Mouse (Mus musculus): ENCODE measurements around the gene Tmem41b. TPM values are rescaled to one million over a fixed set of nuclear protein-coding genes. Genes with fewer than 3 reads are reported as not detected.

Gene Tmem41b
- total and polyA plus RNA-seq, 3 experiments = 22.7 to 105 (median 68.5) TPM

GRCm38 (mm10) chr7:110005976-110006375 lies 19.2 kb upstream of the Tmem41b start:
- no peak for DNase-seq (ENCODE audit: low spot score)
- Histone ChIP-seq H3K4me3 (ENCODE audit: low read depth, low read length) (no peak overlapping the region), H3K9me3 (replicated peaks) (no peaks in the 10 kb centered on the region), H3K4me1 (ENCODE audit: insufficient read depth, low read depth, low read length) (peaks cover 28% of the 10 kb centered on the region), H3K27me3 (ENCODE audit: insufficient read depth, low read length) (peaks cover 15% of the 10 kb centered on the region), H3K36me3 (replicated peaks) (no peaks in the 10 kb centered on the region)
- peak; percentile 57 for ATAC-seq (ENCODE audit: extremely low read depth, insufficient number of reproducible peaks, low FRiP score, poor library complexity, severe bottlenecking)
- TF ChIP-seq GATA1 (IDR thresholded peaks at IDR 0.05; ENCODE audit: borderline replicate concordance, low read length) (no peak), GATA2 (IDR thresholded peaks at IDR 0.05; ENCODE audit: borderline replicate concordance, low read depth, low read length) (no peak), POLR2AphosphoS5 (IDR thresholded peaks at IDR 0.05; ENCODE audit: insufficient replicate concordance, low read depth, low read length) (no peak), TAL1 (conservative IDR thresholded peaks at IDR 0.05; ENCODE audit: low read depth, low read length) (no peak), CTCF (IDR thresholded peaks at IDR 0.05; ENCODE audit: low read depth, low read length) (no peak)

GRCm38 (mm10) chr7:110002968-110003367 lies 16.2 kb upstream of the Tmem41b start:
- TF ChIP-seq GATA1 (IDR thresholded peaks at IDR 0.05; ENCODE audit: borderline replicate concordance, low read length) = no peak
- no peak for TF ChIP-seq TAL1 (conservative IDR thresholded peaks at IDR 0.05; ENCODE audit: low read depth, low read length)
- TF ChIP-seq CTCF (IDR thresholded peaks at IDR 0.05; ENCODE audit: low read depth, low read length) = no peak
- no peak for TF ChIP-seq GATA2 (IDR thresholded peaks at IDR 0.05; ENCODE audit: borderline replicate concordance, low read depth, low read length)
- no peak for TF ChIP-seq POLR2AphosphoS5 (IDR thresholded peaks at IDR 0.05; ENCODE audit: insufficient replicate concordance, low read depth, low read length)
- no peak for ATAC-seq (ENCODE audit: extremely low read depth, insufficient number of reproducible peaks, low FRiP score, poor library complexity, severe bottlenecking)
- Histone ChIP-seq H3K36me3 (replicated peaks) (no peaks in the 10 kb centered on the region), H3K9me3 (replicated peaks) (no peaks in the 10 kb centered on the region), H3K4me3 (ENCODE audit: low read depth, low read length) (no peak overlapping the region), H3K27me3 (ENCODE audit: insufficient read depth, low read length) (peaks cover 31% of the 10 kb centered on the region), H3K4me1 (ENCODE audit: insufficient read depth, low read depth, low read length) (peaks cover 18% of the 10 kb centered on the region)
- DNase-seq (ENCODE audit: low spot score) = no peak

GRCm38 (mm10) chr7:110002092-110002491 lies 15.4 kb upstream of the Tmem41b start:
- ATAC-seq (ENCODE audit: extremely low read depth, insufficient number of reproducible peaks, low FRiP score, poor library complexity, severe bottlenecking) (no peak), DNase-seq (ENCODE audit: low spot score) (no peak)
- no peak overlapping the region for H3K4me3 ChIP-seq (ENCODE audit: low read depth, low read length)
- TF ChIP-seq TAL1 (conservative IDR thresholded peaks at IDR 0.05; ENCODE audit: low read depth, low read length) (no peak), GATA1 (IDR thresholded peaks at IDR 0.05; ENCODE audit: borderline replicate concordance, low read length) (no peak), GATA2 (IDR thresholded peaks at IDR 0.05; ENCODE audit: borderline replicate concordance, low read depth, low read length) (no peak), CTCF (IDR thresholded peaks at IDR 0.05; ENCODE audit: low read depth, low read length) (no peak), POLR2AphosphoS5 (IDR thresholded peaks at IDR 0.05; ENCODE audit: insufficient replicate concordance, low read depth, low read length) (no peak)
- no peaks in the 10 kb centered on the region for H3K36me3 ChIP-seq (replicated peaks)
- H3K4me1 ChIP-seq (ENCODE audit: insufficient read depth, low read depth, low read length) = peaks cover 16% of the 10 kb centered on the region
- H3K27me3 ChIP-seq (ENCODE audit: insufficient read depth, low read length) = peaks cover 39% of the 10 kb centered on the region
- H3K9me3 ChIP-seq (replicated peaks) = no peaks in the 10 kb centered on the region

- Histone ChIP-seq H3K4me1 (ENCODE audit: insufficient read depth, low read depth, low read length) (peaks cover 3% of the 10 kb centered on the region; the same call in 1 of the 2 replicates), H3K27me3 (ENCODE audit: insufficient read depth, low read length) (peaks cover 57% of the 10 kb centered on the region), H3K36me3 (replicated peaks) (no peaks in the 10 kb centered on the region), H3K9me3 (replicated peaks) (no peaks in the 10 kb centered on the region), H3K4me3 (ENCODE audit: low read depth, low read length) (no peak overlapping the region)
- DNase-seq (ENCODE audit: low spot score) (no peak), ATAC-seq (ENCODE audit: extremely low read depth, insufficient number of reproducible peaks, low FRiP score, poor library complexity, severe bottlenecking) (no peak)
- TF ChIP-seq GATA1 (IDR thresholded peaks at IDR 0.05; ENCODE audit: borderline replicate concordance, low read length) (no peak), TAL1 (conservative IDR thresholded peaks at IDR 0.05; ENCODE audit: low read depth, low read length) (no peak)
These were observed 11.7 kb upstream of the Tmem41b start for GRCm38 (mm10) chr7:109998388-109998787.

- no peak for TF ChIP-seq TAL1 (conservative IDR thresholded peaks at IDR 0.05; ENCODE audit: low read depth, low read length)
- no peak for TF ChIP-seq CTCF (IDR thresholded peaks at IDR 0.05; ENCODE audit: low read depth, low read length)
- no peak for TF ChIP-seq GATA2 (IDR thresholded peaks at IDR 0.05; ENCODE audit: borderline replicate concordance, low read depth, low read length)
- TF ChIP-seq GATA1 (IDR thresholded peaks at IDR 0.05; ENCODE audit: borderline replicate concordance, low read length) = no peak
- no peak for TF ChIP-seq POLR2AphosphoS5 (IDR thresholded peaks at IDR 0.05; ENCODE audit: insufficient replicate concordance, low read depth, low read length)
- no peaks in the 10 kb centered on the region for H3K36me3 ChIP-seq (replicated peaks)
- peaks cover 45% of the 10 kb centered on the region for H3K27me3 ChIP-seq (ENCODE audit: insufficient read depth, low read length)
- H3K4me3 ChIP-seq (ENCODE audit: low read depth, low read length) = no peak overlapping the region
- DNase-seq (ENCODE audit: low spot score) (no peak), ATAC-seq (ENCODE audit: extremely low read depth, insufficient number of reproducible peaks, low FRiP score, poor library complexity, severe bottlenecking) (no peak)
- H3K4me1 ChIP-seq (ENCODE audit: insufficient read depth, low read depth, low read length) = peaks cover 8% of the 10 kb centered on the region
- H3K9me3 ChIP-seq (replicated peaks) = no peaks in the 10 kb centered on the region
These were observed 6.6 kb upstream of the Tmem41b start for GRCm38 (mm10) chr7:109993157-109993959.

- DNase-seq (ENCODE audit: low spot score) (no peak), ATAC-seq (ENCODE audit: extremely low read depth, insufficient number of reproducible peaks, low FRiP score, poor library complexity, severe bottlenecking) (no peak)
- H3K9me3 ChIP-seq (replicated peaks) = no peaks in the 10 kb centered on the region
- TF ChIP-seq GATA2 (IDR thresholded peaks at IDR 0.05; ENCODE audit: borderline replicate concordance, low read depth, low read length) (no peak), POLR2AphosphoS5 (IDR thresholded peaks at IDR 0.05; ENCODE audit: insufficient replicate concordance, low read depth, low read length) (no peak), GATA1 (IDR thresholded peaks at IDR 0.05; ENCODE audit: borderline replicate concordance, low read length) (no peak), TAL1 (conservative IDR thresholded peaks at IDR 0.05; ENCODE audit: low read depth, low read length) (no peak), CTCF (IDR thresholded peaks at IDR 0.05; ENCODE audit: low read depth, low read length) (no peak)
- no peaks in the 10 kb centered on the region for H3K36me3 ChIP-seq (replicated peaks)
- peaks cover 11% of the 10 kb centered on the region for H3K4me1 ChIP-seq (ENCODE audit: insufficient read depth, low read depth, low read length)
- peaks cover 27% of the 10 kb centered on the region for H3K27me3 ChIP-seq (ENCODE audit: insufficient read depth, low read length)
- H3K4me3 ChIP-seq (ENCODE audit: low read depth, low read length) = no peak overlapping the region
These were observed 4.6 kb upstream of the Tmem41b start for GRCm38 (mm10) chr7:109991286-109991685.

All from G1E (cell line).